Mouse (Mus musculus) left cerebral cortex, postnatal 25 days (tissue): ENCODE measurements around the gene Cnpy1. TPM values are rescaled to one million over a fixed set of nuclear protein-coding genes. Genes with fewer than 3 reads are reported as not detected.

Source experiments
- DNase-seq, 2 experiments: peaks; one replicate each; pipeline ENCODE4 v3.0.0; 2022; ENCODE audit warnings: low spot score in 2 of 2, mixed read lengths in 1 of 2
- intact Hi-C: fragments of 180-260 bp; cut with DNase I; formaldehyde crosslinking; loops from one replicate; pipeline ENCODE4 v1.15.1; 2025
- total RNA-seq, 2 experiments: library from RNA; stranded (reverse); gene quantifications; 2 replicates each; pipeline ENCODE4 v1.2.3; 2021

The Cnpy1 gene
- total RNA-seq, 2 experiments from 2014 or later = not detected

- intact Hi-C loops = loop anchor here (2.0 kb wide), 3 partner anchors 44 to 1302 kb away; partner anchors contain the start of gene Rbm33
- DNase-seq = no peak
Observed at GRCm38 (mm10) chr5:28169166-28169801, 76.3 kb downstream of the Cnpy1 start.

GRCm38 (mm10) chr5:28168253-28169165 lies 77.1 kb downstream of the Cnpy1 start:
- no peak for DNase-seq
- intact Hi-C loops = loop anchor here (2.0 kb wide), 3 partner anchors 44 to 1302 kb away; partner anchors contain the start of gene Rbm33

GRCm38 (mm10) chr5:28167611-28168252 lies 77.9 kb downstream of the Cnpy1 start:
- intact Hi-C loops = loop anchor here (2.0 kb wide), 3 partner anchors 43 to 1303 kb away; partner anchors contain the start of gene Rbm33
- no peak for DNase-seq

- no peak for DNase-seq
- intact Hi-C loops = no loop called here
Observed at GRCm38 (mm10) chr5:28166256-28167231, 79.1 kb downstream of the Cnpy1 start.

- intact Hi-C loops = no loop called here
- DNase-seq = peak in 1 of 2 experiments; percentile 34
Observed at GRCm38 (mm10) chr5:28165358-28166255, 80.0 kb downstream of the Cnpy1 start, which contains the start of gene En2. En2 (plus strand) TSS chr5:28165694.

- DNase-seq = no peak
- intact Hi-C loops = no loop called here
Observed at GRCm38 (mm10) chr5:28163926-28164325, 81.7 kb downstream of the Cnpy1 start.

- DNase-seq = no peak
- intact Hi-C loops = no loop called here
Observed at GRCm38 (mm10) chr5:28161938-28162402, 83.6 kb downstream of the Cnpy1 start.

GRCm38 (mm10) chr5:28161383-28161937 lies 84.1 kb downstream of the Cnpy1 start:
- intact Hi-C loops = no loop called here
- DNase-seq = no peak

- intact Hi-C loops = no loop called here
- DNase-seq = no peak
Observed at GRCm38 (mm10) chr5:28159891-28160470, 85.6 kb downstream of the Cnpy1 start.

- intact Hi-C loops = no loop called here
- no peak for DNase-seq
Observed at GRCm38 (mm10) chr5:28159072-28159458, 86.5 kb downstream of the Cnpy1 start.

- intact Hi-C loops = no loop called here
Observed at GRCm38 (mm10) chr5:28158308-28159071, 87.1 kb downstream of the Cnpy1 start.

GRCm38 (mm10) chr5:28157781-28158180 lies 87.8 kb downstream of the Cnpy1 start:
- intact Hi-C loops = no loop called here
- no peak for DNase-seq

More at GRCm38 (mm10) chr5:28158308-28159071, 87.1 kb downstream of the Cnpy1 start:
- DNase-seq = no peak

GRCm38 (mm10) chr5:28157044-28157730 lies 88.4 kb downstream of the Cnpy1 start:
- no peak for DNase-seq
- intact Hi-C loops = no loop called here
